Mouse (Mus musculus) right cerebral cortex, postnatal 36 days (tissue): ENCODE data around the gene Psmc6.
A peak's percentile ranks its signal among the peaks of the same experiment; 100 is the strongest.

Experiments used
- DNase-seq, 2 experiments: peaks; one replicate each; pipeline ENCODE4 v3.0.0; 2022; ENCODE audit warnings: low spot score in 2 of 2, mixed read lengths in 1 of 2

The Psmc6 gene

DNA sequence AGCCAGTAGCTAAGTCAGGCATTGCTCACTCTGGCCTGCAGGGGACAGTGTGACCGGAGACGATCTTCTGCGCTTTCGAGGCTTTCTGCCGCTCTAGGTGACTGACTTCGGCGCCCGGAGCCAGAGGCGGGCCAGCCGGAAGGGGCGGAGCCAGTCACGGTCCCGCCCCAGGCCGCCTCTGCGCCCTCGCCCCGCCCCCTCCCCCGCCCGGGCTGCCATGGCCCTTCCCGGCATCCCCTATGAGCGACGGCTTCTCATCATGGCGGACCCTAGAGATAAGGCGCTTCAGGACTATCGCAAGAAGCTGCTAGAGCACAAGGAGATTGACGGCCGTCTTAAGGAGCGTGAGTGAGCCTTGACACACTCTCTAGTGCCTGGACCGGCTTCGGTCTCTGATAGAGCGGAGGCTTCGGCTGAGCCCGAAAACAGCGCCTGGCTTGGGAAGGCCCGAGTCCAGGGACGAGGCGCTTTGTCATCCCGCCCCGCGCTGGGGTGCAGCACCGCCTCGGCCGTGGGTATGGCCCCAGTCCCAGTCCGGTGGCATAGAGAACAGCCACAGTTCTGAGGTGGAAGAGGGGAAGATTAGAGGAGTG lies at the start of gene Psmc6:
TSS of gene Psmc6 (plus strand) at position 200 of the 593 bp plus-strand sequence.
- peak; percentile 88 to 90 for DNase-seq

DNA sequence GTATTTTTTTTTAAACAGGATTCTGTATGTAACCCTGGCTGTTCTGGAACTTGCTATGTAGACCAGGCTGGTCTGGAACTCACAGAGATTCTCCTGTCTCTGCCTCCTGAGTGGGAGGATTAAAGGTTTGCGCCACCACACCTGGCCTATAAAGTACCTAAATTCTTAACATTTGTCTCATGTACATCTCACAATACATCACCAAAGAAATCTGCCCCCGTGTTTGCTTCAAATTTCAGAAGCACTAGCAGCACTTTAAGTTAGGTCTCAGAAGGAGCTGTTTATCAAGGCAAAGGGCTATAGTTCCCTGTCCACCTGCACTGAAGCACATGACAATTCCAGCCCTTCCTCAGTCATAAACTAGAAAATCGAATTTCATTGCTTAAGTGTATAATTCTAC lies 47.5 kb upstream of the Psmc6 start:
- DNase-seq = no peak

GRCm38 (mm10) chr14:45291608-45292007 lies 38.0 kb upstream of the Psmc6 start:
- DNase-seq = no peak

- no peak for DNase-seq
These were observed 25.6 kb upstream of the Psmc6 start for GRCm38 (mm10) chr14:45303939-45304338.

DNA sequence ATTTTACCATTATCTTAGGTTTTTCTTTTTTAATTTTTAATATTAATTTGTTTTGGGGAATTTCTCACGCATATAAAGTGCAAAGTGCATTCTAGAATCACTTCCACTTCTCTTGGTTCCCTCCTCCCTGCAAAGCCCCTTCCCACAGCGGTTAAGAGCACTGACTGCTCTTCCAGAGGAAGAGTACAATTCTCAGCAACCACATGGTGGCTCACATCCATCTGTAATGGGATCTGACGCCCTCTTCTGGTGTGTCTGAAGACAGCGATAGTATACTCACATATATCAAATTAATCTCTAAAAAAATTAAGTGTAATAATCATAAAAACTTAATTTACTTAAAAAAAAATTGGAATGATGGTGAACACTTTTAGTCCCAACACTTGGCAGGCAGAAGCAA lies 25.2 kb upstream of the Psmc6 start:
- no peak for DNase-seq

- no peak for DNase-seq
These were observed 23.7 kb upstream of the Psmc6 start for GRCm38 (mm10) chr14:45305852-45306251.

- no peak for DNase-seq
These were observed 21.8 kb upstream of the Psmc6 start for GRCm38 (mm10) chr14:45307630-45308328.

DNA sequence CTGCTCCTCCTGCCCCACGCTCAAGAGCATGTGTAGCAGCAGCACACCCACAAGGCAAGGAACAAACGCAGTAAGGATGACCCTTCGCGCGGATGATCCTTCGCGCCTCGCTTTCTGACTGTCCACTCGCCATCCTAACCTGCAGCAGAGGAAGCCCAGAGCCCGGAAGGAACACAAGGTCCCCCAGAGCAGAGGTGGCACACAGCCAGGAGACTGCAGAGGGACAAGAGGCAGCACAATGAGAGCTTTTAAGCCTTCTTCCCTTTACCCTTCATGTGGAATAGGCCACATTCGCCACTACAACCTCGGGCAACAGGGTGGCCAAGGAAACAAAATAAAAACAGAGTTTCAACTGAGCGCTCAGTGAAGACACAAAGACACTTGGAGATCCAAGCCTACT lies 19.9 kb upstream of the Psmc6 start:
- DNase-seq = no peak

GRCm38 (mm10) chr14:45310101-45310500 lies 19.5 kb upstream of the Psmc6 start:
- no peak for DNase-seq

DNA sequence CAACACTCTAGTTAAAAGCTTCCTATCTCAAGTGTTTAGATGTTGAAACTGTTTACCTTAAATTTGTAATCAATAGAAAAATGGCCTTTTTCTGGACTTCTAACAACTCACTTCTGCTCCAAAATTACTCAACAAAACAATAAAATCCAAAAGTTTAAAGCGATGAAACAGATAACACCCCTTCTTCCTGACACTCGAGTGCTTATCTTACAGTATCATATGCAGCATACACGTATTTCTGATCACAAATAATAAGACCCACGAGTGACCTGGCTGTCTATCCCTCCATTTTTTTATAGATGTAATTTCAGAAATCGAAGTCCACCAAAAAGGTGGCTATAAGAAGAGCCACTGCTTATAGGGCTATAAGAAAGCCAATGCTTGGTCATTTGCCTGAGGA lies 12.7 kb upstream of the Psmc6 start:
- no peak for DNase-seq

DNA sequence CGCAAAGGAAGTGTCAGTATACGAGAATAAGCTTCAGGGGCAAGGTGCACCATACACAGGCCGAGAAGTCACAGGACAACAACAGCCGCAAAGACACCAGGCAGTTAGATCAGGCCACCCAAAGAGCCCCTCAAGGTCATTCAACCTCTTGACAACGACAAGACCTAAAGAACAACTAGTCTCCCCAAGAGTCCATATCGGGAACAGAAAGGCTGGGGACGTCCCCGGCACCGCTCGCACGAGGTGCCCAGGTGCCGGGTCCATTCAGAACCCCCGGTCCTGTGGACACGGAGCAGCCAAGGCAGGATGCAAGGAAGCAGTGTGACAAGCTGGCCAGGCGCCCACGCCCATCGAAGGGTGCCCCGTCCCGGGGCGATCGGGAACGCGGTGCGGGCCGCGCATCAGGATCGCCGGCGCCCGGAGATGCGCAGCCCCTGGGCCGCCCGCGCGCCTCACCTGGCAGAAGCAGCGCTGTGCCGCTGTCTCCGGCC lies 11.6 kb upstream of the Psmc6 start:
- DNase-seq = peak; percentile 16 to 24

DNA sequence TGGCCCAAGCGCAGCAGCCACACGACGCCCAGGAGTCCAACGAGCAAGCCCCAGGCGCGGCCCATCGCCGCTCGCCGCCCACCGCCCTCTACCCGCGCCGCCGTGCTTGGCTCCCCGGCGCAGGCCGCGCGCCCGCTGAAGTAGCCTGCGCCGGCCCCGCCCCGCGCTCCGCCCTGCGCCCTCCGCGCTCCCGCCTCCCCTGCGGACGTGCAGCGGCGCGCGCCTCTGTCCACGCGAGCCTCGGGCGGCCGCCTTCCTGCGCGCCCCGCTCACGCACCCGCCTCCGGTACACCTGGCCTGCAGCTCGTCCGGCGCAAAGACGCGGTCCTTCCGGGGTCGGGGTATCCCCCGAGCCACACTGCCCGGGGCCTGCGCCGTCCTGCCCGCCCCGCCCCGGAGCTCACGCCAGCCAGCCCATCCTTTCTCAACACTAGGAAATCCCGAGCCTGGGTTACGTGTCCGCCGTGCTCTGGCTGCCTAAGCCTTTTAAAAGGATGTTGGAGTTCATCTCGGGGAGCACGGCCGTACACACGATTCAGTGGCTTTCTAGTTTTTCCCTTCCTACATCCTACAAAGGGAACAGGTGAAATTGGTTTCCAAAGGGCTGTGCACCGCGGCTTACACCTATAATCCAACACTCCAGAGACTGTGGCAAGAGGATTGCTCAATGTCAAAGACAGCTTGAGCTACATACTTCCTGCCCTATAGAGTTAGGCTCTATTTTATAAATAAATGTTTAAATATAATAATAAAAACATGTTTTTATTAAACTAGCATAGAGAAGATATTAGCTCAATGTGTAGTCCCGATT lies 11.0 kb upstream of the Psmc6 start, which contains the start of gene Ero1l:
TSS of gene Ero1l (minus strand) at position 346 of the 811 bp plus-strand sequence.
- peak; percentile 76 to 77 for DNase-seq

DNA sequence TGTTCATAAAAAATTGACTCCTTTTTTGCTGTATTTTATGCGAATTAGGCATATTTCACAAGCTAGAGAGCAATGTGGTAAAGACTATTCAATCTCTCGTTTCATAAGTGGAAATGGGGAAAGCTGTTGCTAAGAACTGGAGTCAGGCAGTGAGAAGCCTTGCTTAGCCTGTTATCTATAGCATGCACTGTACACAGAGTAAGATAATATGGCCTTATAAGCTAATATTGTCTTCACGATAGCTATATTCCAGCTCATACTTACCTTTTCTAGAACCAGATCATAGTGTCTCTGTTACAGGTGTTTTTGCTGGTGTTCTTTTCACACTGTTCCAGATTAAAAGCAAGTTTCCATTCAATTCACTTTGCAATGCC lies 10.4 kb upstream of the Psmc6 start:
- no peak for DNase-seq

GRCm38 (mm10) chr14:45320111-45320510 lies 9.5 kb upstream of the Psmc6 start:
- DNase-seq = no peak

- DNase-seq = no peak
These were observed 8.5 kb upstream of the Psmc6 start for GRCm38 (mm10) chr14:45321067-45321466.

- DNase-seq = no peak
These were observed 8.0 kb upstream of the Psmc6 start for GRCm38 (mm10) chr14:45321622-45322021.

- no peak for DNase-seq
These were observed 7.1 kb upstream of the Psmc6 start for GRCm38 (mm10) chr14:45322450-45322849.

- no peak for DNase-seq
These were observed 6.3 kb upstream of the Psmc6 start for GRCm38 (mm10) chr14:45323320-45323719.

DNA sequence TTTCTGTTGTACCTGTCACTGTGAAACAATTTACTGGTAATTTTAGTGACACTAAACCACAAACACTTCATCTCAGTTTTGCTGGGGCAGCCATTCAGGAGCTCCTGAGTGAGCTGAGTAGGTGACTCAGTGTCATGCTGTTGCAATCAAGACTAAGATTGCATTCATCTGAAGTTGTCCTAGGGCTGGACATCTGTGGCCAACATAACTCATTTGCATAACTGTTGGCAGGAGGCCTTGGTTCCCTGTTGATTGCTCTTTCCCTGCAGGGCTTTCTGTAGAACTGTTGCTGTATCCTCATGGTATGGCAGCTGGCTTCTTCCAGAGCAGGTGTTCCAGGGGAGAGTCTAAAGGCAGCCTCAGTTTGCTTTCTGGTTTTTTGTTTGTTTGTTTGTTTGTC lies 4.1 kb upstream of the Psmc6 start:
- no peak for DNase-seq

DNA sequence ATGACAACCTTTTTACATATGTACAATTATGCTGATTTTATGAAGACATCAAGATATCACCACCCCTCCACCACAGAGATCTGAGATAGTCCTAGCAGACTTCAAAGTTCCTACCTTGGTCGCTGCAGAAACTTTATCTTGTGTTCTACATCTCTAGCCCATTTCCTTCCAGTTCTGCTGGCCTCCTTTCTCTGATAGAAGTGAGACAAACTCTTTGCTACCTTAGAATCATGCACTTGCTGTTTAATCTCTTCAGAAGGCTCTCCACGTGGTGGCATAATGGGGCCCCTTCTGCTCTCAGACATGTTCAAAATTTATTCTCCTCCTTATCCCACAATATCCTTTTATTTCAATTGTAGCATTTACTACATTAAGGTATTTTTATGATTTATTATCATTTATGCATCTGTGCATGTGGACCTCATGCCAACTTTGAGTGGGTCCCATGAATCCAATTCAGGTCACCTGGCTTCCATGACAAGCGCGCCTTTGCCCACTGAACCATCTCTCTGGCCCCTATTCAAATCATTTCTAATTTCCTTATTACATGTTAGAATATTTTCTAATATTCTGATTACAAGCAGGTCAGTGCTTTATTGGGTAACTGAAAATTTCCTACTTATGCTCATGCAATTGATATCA lies 1.4 kb upstream of the Psmc6 start:
- DNase-seq = no peak

GRCm38 (mm10) chr14:45329018-45329588 lies 485 bp upstream of the Psmc6 start:
- no peak for DNase-seq
